Mouse (Mus musculus) liver, postnatal 0 days (tissue): Measurements from ENCODE around the gene Lmnb2. TPM values are rescaled to one million over a fixed set of nuclear protein-coding genes. Genes with fewer than 3 reads are reported as not detected.

Source experiments
- ATAC-seq: fragments of 200-750 bp; cut with Nextera tagmentation; 2 replicates; pipeline ENCODE4 v1.8.0; 2017; ENCODE audit warnings: mild to moderate bottlenecking, moderate library complexity
- DNase-seq: peaks from one replicate; pipeline ENCODE4 v3.0.0-alpha.2; 2016
- H3K27ac ChIP-seq: fragments of 300-500 bp; sonication (generic); 2 replicates; pipeline ENCODE4 v1.5.1; 2014; ENCODE audit warnings: antibody characterized with exemption, moderate library complexity, mild to moderate bottlenecking, low read depth
- H3K27me3 ChIP-seq: fragments of 300-500 bp; sonication (generic); 2 replicates; pipeline ENCODE4 v1.6.1; 2014; ENCODE audit warnings: low read length, control low read depth, mixed read lengths; ENCODE audit not compliant: insufficient read depth
- H3K36me3 ChIP-seq: fragments of 300-500 bp; sonication (generic); replicated peaks from 2 replicates; pipeline ENCODE4 v1.6.1; 2014; ENCODE audit warnings: mild to moderate bottlenecking, control low read depth, low read length, moderate library complexity, mixed read lengths; ENCODE audit not compliant: insufficient read depth
- H3K4me1 ChIP-seq: fragments of 300-500 bp; sonication (generic); 2 replicates; pipeline ENCODE4 v1.6.1; 2014; ENCODE audit warnings: antibody characterized with exemption, mild to moderate bottlenecking, control low read depth; ENCODE audit not compliant: insufficient read depth
- H3K4me2 ChIP-seq: fragments of 300-500 bp; sonication (generic); 2 replicates; pipeline ENCODE4 v1.6.1; 2014; ENCODE audit warnings: low read depth, mild to moderate bottlenecking, low read length, moderate library complexity, mixed read lengths
- H3K4me3 ChIP-seq: fragments of 300-500 bp; sonication (generic); 2 replicates; pipeline ENCODE4 v1.5.1; 2014; ENCODE audit warnings: low read depth, low read length
- H3K9ac ChIP-seq: fragments of 300-500 bp; sonication (generic); replicated peaks from 2 replicates; pipeline ENCODE4 v1.6.1; 2014; ENCODE audit warnings: mild to moderate bottlenecking, moderate library complexity
- H3K9me3 ChIP-seq: fragments of 300-500 bp; sonication (generic); 2 replicates; pipeline ENCODE4 v1.6.1; 2016; ENCODE audit warnings: mild to moderate bottlenecking, control low read depth, low read length, mixed read lengths
- CTCF ChIP-seq: sonication (generic); IDR thresholded peaks from 2 replicates; pipeline ENCODE4 v1.5.1; 2016; ENCODE audit warnings: antibody characterized with exemption, low read depth
- EP300 ChIP-seq: IDR thresholded peaks from 2 replicates; pipeline ENCODE4 v1.6.1; 2016; ENCODE audit warnings: antibody characterized with exemption, low read depth, mild to moderate bottlenecking
- WGBS: fragments of 180-500 bp; shearing (Covaris S2); extraction: QIAGEN DNeasy Blood & Tissue Kit; methylation state at CpG from one replicate; pipeline ENCODE4 v1.1.7; 2014; ENCODE audit not compliant: insufficient replicate concordance; 5-methylcytosine and 5-hydroxymethylcytosine counted together
- polyA plus RNA-seq: library from polyadenylated mRNA; unstranded; fragments of >200 nt; fragmentation: Nextera tagmentation; extraction: Ambion mirVana; gene quantifications from 2 replicates; pipeline ENCODE4 v1.2.1, GENCODE M21; 2015

The Lmnb2 gene
- polyA plus RNA-seq, 1 experiment from 2014 or later, result 6.5 TPM

DNA sequence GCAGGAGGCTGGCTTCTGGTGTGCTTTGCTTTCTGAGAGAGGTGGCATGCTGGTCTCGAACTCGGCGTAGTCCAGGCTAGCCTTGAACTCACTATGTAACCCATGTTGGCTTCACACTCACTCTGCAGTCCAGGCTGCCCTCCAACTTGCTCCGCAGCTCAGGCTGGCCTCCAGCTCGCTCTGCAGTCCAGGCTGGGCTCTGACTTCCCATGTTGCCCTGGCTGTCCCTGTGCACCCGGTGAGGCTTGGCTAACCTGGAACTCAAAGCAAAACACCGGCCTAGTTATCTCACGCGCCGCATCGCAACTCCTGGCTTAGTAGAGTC lies 62.3 kb downstream of the Lmnb2 start:
- Histone ChIP-seq H3K4me3 (peak overlapping the region; percentile 90), H3K4me1 (peaks cover 35% of the 10 kb centered on the region), H3K27me3 (no peaks in the 10 kb centered on the region), H3K9me3 (no peaks in the 10 kb centered on the region), H3K4me2 (peak overlapping the region; percentile 98), H3K27ac (peak overlapping the region; percentile 98), H3K36me3 (peaks cover 16% of the 10 kb centered on the region), H3K9ac (peak overlapping the region; percentile 86)
- peak; percentile 42 for DNase-seq
- no peak for TF ChIP-seq EP300
- no peak for TF ChIP-seq CTCF
- 16% methylated on average over 11 of the region's 11 CpGs for WGBS
- no peak for ATAC-seq

DNA sequence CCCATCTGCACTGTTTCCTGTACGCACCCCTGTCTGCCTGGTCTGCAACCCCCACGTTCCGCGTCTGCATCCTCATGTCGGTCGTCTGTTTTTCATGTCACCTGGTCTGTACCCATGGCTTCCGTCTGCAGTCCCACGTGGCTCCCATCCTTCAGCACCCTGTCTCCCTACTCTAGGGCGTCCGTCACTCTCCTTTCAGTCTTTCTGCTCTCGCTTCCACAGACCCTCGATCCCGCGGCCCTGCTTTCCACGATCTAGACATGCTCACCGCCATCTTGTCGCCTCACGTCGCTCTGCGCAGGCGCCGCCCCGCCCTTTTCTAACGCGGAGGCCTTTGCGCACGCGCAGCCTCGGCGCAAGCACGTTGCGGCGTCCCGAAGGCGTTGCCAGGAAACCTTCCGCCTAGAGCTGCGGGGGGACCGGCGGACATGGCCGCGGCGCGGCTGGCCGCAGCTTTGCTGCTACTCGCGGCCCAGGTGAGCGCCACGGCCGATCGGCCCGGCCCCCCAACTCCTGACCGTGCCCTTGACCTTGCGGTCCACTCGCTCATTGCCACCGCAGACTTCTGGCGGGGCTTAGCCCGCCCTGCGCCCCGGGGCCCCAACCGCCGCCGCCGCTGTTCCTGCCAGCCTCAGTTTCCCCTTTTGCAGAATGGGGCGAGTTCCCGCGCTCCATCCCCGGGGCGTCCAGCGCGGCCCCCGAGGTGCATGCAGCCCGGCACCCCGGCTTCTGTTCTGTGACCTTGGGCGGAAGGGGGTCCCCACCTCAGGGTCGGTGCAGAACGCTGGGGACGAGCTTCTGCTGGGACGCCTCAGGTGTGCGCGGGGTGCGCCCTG lies 62.9 kb downstream of the Lmnb2 start, which contains the start of the genes Lsm7 and Sppl2b:
Gene Lsm7, minus strand, starts transcription at position 297 of the 836 bp plus-strand sequence.
Gene Sppl2b, plus strand, starts transcription at position 363 of the 836 bp plus-strand sequence.
- H3K36me3 ChIP-seq, result peaks cover 16% of the 10 kb centered on the region
- H3K27me3 ChIP-seq, result no peaks in the 10 kb centered on the region
- H3K27ac ChIP-seq, result peak within 1 kb of the TSS; percentile 98
- DNase-seq (peak; percentile 98), ATAC-seq (peak; percentile 48)
- TF ChIP-seq EP300 (no peak), CTCF (no peak)
- WGBS, result under 1% methylated on average over 79 of the region's 81 CpGs
- no peaks in the 10 kb centered on the region for H3K9me3 ChIP-seq
- peak within 1 kb of the TSS; percentile 86 for H3K9ac ChIP-seq
- H3K4me1 ChIP-seq, result peaks cover 35% of the 10 kb centered on the region
- H3K4me2 ChIP-seq, result peak within 1 kb of the TSS; percentile 98
- peak within 1 kb of the TSS; percentile 90 for H3K4me3 ChIP-seq

Other genes with a start within 250 kb of the Lmnb2 start
- gene Mknk2, start 240.1 kb downstream of the Lmnb2 start, polyA plus RNA-seq, result 45.8 and 46.1 TPM in 2 replicates
- 14.7 and 17.3 TPM in 2 replicates for gene Mob3a, start 216.3 kb downstream of the Lmnb2 start, polyA plus RNA-seq
- gene Izumo4, start 216.1 kb downstream of the Lmnb2 start, polyA plus RNA-seq, result 7.9 and 10.4 TPM in 2 replicates
- gene Ap3d1, start 176.0 kb downstream of the Lmnb2 start, polyA plus RNA-seq, result 16.4 and 19.0 TPM in 2 replicates
- gene Dot1l, start 163.0 kb downstream of the Lmnb2 start, polyA plus RNA-seq, result 4.6 TPM in 2 replicates
- gene Sf3a2, start 120.0 kb downstream of the Lmnb2 start, polyA plus RNA-seq, result 20.9 and 22.2 TPM in 2 replicates
- gene Plekhj1, start 119.6 kb downstream of the Lmnb2 start, polyA plus RNA-seq, result 42.0 and 43.7 TPM in 2 replicates
- 0.06 TPM in 1 of 2 replicates, not detected in the other for gene Amh, start 113.0 kb downstream of the Lmnb2 start, polyA plus RNA-seq
- gene Jsrp1, start 104.7 kb downstream of the Lmnb2 start, polyA plus RNA-seq, result 1.6 TPM in 1 of 2 replicates, not detected in the other
- 1,017 and 1,029 TPM in 2 replicates for gene Oaz1, start 91.6 kb downstream of the Lmnb2 start, polyA plus RNA-seq
- gene Lingo3, start 74.2 kb downstream of the Lmnb2 start, polyA plus RNA-seq, result not detected in 2 replicates
- 104 and 108 TPM in 2 replicates for gene Lsm7, start 63.0 kb downstream of the Lmnb2 start, polyA plus RNA-seq
- gene Sppl2b, start 63.0 kb downstream of the Lmnb2 start, polyA plus RNA-seq, result 27.6 and 27.7 TPM in 2 replicates
- gene Tmprss9, start 46.4 kb downstream of the Lmnb2 start, polyA plus RNA-seq, result 0.12 TPM in 2 replicates
- gene Timm13, start 17.3 kb downstream of the Lmnb2 start, polyA plus RNA-seq, result 242 and 244 TPM in 2 replicates
- 17.3 and 18.7 TPM in 2 replicates for gene Gadd45b, start 11.8 kb upstream of the Lmnb2 start, polyA plus RNA-seq
- 1.3 TPM in 2 replicates for gene Gng7, start 96.7 kb upstream of the Lmnb2 start, polyA plus RNA-seq
- not detected in 2 replicates for gene Diras1, start 107.4 kb upstream of the Lmnb2 start, polyA plus RNA-seq
- gene Slc39a3, start 119.2 kb upstream of the Lmnb2 start, polyA plus RNA-seq, result 4.6 and 4.7 TPM in 2 replicates
- gene Sgta, start 141.9 kb upstream of the Lmnb2 start, polyA plus RNA-seq, result 50.2 and 50.6 TPM in 2 replicates
- 7.4 and 8.1 TPM in 2 replicates for gene Thop1, start 151.8 kb upstream of the Lmnb2 start, polyA plus RNA-seq
- 181 and 183 TPM in 2 replicates for gene Creb3l3, start 180.6 kb upstream of the Lmnb2 start, polyA plus RNA-seq
- 93.2 and 93.9 TPM in 2 replicates for gene Map2k2, start 187.7 kb upstream of the Lmnb2 start, polyA plus RNA-seq
- gene Zbtb7a, start 217.0 kb upstream of the Lmnb2 start, polyA plus RNA-seq, result 29.7 and 33.8 TPM in 2 replicates
- gene Pias4, start 249.7 kb upstream of the Lmnb2 start, polyA plus RNA-seq, result 14.6 and 16.1 TPM in 2 replicates